Mouse (Mus musculus): ENCODE results near the gene Negr1. TPM values are rescaled to one million over a fixed set of nuclear protein-coding genes. Genes with fewer than 3 reads are reported as not detected.

Negr1 gene
- total RNA-seq, 2 experiments from 2014 or later, result 113 to 119 TPM

DNA sequence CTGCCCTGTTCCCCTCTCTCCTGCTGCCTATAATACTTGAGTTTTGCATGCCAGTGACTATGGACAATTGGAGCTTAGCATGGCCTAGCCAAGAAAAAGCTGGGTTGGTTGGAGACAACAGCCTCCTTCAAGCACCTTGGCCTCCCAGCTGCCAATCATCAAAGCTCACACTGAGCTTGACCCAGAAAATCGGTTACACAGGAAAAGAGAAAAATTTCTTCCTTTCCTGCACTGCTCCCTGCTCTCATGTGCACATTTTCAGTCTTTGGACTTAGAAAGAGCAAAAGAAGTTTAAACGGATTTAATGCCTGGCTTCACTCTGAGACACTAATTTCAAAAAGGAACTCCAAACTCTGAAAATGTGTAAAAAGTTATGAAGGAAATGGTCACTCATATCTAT, 233.0 kb downstream of the Negr1 start:
- DNase-seq (ENCODE audit: low spot score in 2 of 2), result no peak

GRCm38 (mm10) chr3:156796061-156796691, 234.6 kb downstream of the Negr1 start:
- no peak for DNase-seq (ENCODE audit: low spot score in 2 of 2)

DNA sequence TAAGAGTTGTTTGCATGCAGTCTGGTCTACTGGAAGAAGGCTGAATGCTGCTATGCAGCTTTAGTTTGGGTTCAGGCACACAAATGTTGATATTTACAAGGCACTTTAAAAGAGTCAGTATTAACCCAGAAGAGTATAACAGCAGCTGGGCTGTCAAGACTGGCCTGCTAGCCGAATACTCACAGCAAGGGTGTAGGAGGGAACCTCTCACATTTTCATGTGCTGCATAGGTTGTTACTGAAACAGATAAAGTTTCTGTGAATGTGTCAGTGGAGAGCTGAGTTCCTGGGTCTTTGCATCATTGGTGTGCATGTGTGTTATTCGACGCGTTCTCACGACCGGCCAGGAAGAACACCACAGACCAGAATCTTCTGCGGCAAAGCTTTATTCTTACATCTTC, 237.6 kb downstream of the Negr1 start:
- no peak for DNase-seq (ENCODE audit: low spot score in 2 of 2)

GRCm38 (mm10) chr3:156809836-156810235, 248.2 kb downstream of the Negr1 start:
- DNase-seq (ENCODE audit: low spot score in 2 of 2), result no peak

GRCm38 (mm10) chr3:156816938-156817337, 255.3 kb downstream of the Negr1 start:
- no peak for DNase-seq (ENCODE audit: low spot score in 2 of 2)

DNA sequence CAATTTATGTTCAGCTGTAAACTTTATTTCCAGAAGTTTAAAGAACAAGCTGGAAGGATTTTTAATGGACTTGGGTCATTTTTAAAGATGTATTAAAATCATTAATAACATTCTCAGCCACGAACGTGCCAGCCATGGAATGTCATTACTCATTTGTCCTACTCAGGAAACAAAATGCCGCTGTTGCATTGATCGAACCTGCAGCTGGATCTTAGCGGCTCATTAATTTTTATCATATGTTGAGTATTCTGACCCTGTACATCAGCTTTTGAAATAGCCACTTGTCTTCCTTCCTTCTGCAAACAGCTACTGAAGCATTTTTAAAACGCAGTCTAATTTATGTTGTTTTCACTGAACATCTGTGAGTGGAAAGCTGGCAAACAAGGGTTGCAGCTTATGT, 255.9 kb downstream of the Negr1 start:
- no peak for DNase-seq (ENCODE audit: low spot score in 2 of 2)

GRCm38 (mm10) chr3:156823039-156823438, 261.4 kb downstream of the Negr1 start:
- DNase-seq (ENCODE audit: low spot score in 2 of 2), result no peak

DNA sequence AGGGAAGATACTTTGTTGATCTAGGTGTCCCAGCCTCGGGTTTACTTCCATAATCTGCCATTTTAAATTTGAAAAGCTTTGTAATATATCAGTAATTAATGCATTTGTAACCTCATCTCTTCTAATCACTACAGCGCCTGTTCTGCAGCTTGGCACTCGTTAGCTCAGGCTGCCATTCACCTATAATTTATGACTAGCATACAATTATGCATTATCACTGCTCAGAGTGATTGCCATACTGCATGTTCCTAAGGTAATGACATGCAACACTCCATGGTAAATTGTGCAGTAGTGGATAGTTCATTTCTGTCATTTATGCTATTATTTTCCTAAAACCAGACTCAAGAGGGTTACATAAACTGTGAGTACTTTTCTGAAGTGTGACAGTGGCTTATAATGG, 272.3 kb downstream of the Negr1 start:
- DNase-seq (ENCODE audit: low spot score in 2 of 2), result peak in 1 of 2 experiments; percentile 37

- no peak for DNase-seq (ENCODE audit: low spot score in 2 of 2)
These were observed 277.0 kb downstream of the Negr1 start for GRCm38 (mm10) chr3:156838550-156838949.

GRCm38 (mm10) chr3:156848385-156848784, 286.8 kb downstream of the Negr1 start:
- DNase-seq (ENCODE audit: low spot score in 2 of 2), result no peak

DNA sequence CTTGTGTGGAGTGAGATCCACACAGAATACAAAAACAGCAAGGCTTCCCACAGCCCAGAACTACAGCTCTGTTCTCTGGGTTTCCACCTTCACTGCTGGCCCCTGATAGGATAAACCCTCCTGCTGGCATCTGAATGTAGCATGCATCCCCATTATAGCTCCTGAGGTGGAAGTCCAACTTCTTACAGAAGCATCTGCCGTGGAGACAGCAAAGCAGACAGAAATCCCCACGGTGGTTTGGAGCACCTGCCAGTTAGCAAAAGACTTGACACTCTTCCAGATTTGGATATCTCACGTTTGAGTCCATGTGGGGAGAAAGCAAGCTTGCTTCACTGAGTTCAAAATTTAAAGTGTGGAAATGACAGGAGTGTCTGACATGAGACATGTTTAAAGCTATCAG, 290.3 kb downstream of the Negr1 start:
- DNase-seq (ENCODE audit: low spot score in 2 of 2), result peak in 1 of 2 experiments; percentile 25

GRCm38 (mm10) chr3:156870239-156870921, 308.8 kb downstream of the Negr1 start:
- no peak for DNase-seq (ENCODE audit: low spot score in 2 of 2)

DNA sequence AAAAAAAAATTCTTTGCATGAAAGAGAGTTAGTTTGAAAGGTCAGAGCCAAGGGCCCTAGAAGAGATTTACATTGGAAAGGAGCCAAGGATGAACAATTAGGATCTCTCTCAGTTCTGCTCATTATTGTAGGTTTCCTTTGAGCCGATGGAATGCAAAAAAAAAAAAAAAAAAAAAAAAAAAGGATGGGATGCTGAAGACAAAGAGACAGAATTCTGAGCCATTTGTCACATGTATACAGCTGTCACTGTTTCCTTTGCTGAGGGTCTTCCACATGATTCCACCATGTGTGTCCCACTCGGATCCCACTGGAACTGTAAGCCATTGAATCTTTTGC, 309.3 kb downstream of the Negr1 start:
- DNase-seq (ENCODE audit: low spot score in 2 of 2), result no peak

- DNase-seq (ENCODE audit: low spot score in 2 of 2), result no peak
These were observed 310.1 kb downstream of the Negr1 start for GRCm38 (mm10) chr3:156871641-156872196.

GRCm38 (mm10) chr3:156876551-156876950, 315.0 kb downstream of the Negr1 start:
- DNase-seq (ENCODE audit: low spot score in 2 of 2), result no peak

GRCm38 (mm10) chr3:156882129-156882528, 320.5 kb downstream of the Negr1 start:
- no peak for DNase-seq (ENCODE audit: low spot score in 2 of 2)

DNA sequence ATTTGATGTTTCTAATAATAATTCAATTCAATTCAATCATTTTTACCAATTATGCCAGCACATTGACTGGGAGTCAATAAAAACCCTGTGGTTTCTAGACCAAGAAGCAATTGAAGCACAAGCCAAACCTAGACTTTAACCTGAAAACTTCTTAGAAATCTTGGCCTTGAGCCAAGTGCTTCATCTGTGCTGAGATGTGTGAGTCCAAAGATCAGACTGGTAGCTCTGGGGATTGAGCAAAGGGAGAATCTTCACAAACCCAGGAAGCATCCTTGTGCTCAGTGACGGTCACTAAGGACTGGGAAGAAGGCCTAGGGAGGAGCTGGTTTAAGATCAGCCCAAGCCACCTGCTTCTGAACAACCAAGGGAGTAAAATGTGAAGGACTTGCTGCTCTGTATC, 322.3 kb downstream of the Negr1 start:
- DNase-seq (ENCODE audit: low spot score in 2 of 2), result no peak

DNA sequence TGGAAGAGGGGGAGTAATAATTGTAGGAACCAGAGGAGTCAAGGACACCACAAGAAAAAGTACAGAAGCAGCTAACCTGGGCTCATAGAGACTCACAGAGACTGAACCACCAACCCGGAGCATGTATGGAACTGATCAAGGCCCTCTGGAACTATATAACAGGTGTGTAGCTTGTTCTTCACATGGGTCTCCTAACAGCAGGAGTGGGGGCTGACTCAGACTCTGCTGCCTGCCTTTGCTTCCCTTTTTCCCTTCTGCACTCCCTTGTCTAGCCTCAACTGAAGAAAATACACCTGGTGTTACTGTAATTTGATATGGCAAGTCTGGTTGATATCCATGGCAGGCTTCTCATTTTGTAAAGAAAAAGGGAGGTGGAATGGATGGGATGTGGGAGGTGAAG, 324.1 kb downstream of the Negr1 start:
- no peak for DNase-seq (ENCODE audit: low spot score in 2 of 2)

DNA sequence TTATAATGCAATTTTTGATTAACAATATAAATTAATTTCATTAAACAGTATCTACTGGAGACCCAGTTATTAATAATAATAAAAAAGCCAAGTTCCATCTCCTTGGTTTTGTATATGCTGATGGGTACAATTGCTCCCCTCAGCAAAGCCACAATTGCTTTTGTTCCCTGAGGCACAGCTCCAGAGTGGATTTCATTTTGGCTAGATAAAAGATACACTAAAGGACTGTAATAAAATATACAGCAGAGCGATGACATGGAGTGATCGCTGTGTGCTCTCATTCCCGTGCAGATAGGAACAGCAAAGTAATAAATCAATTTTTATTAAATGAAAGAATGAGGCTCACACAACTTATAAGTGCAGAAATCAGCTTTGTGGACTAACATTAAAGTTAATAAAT, 325.3 kb downstream of the Negr1 start:
- DNase-seq (ENCODE audit: low spot score in 2 of 2), result no peak

- DNase-seq (ENCODE audit: low spot score in 2 of 2), result no peak
These were observed 329.4 kb downstream of the Negr1 start for GRCm38 (mm10) chr3:156890986-156891385.

- no peak for DNase-seq (ENCODE audit: low spot score in 2 of 2)
These were observed 333.7 kb downstream of the Negr1 start for GRCm38 (mm10) chr3:156895322-156895721.

- no peak for DNase-seq (ENCODE audit: low spot score in 2 of 2)
These were observed 334.5 kb downstream of the Negr1 start for GRCm38 (mm10) chr3:156896106-156896505.

- no peak for DNase-seq (ENCODE audit: low spot score in 2 of 2)
These were observed 335.0 kb downstream of the Negr1 start for GRCm38 (mm10) chr3:156896552-156896951.

Data from layer of hippocampus, adult 18-20 months (tissue).